Mouse (Mus musculus): ENCODE measurements around the gene Asb18.

- no peak for TF ChIP-seq CTCF (IDR thresholded peaks at IDR 0.05; ENCODE audit: low read depth)
- no peak for TF ChIP-seq EP300 (IDR thresholded peaks at IDR 0.05; ENCODE audit: low read depth)
These were observed 55.1 kb downstream of the Asb18 start for GRCm38 (mm10) chr1:89959393-89959792.

All from liver, postnatal 0 days (tissue).